Mouse (Mus musculus): ENCODE results near the gene Armh1. TPM values are rescaled to one million over a fixed set of nuclear protein-coding genes. Genes with fewer than 3 reads are reported as not detected.
A peak's percentile ranks its signal among the peaks of the same experiment; 100 is the strongest.
"Not testable (repeated sequence)": the region's sequence is repeated elsewhere in the genome, so short reads cannot be mapped to it uniquely, and the experiment has no call there.

The Armh1 gene
- polyA plus RNA-seq, 1 experiment from 2014 or later: 0.33 TPM

DNA sequence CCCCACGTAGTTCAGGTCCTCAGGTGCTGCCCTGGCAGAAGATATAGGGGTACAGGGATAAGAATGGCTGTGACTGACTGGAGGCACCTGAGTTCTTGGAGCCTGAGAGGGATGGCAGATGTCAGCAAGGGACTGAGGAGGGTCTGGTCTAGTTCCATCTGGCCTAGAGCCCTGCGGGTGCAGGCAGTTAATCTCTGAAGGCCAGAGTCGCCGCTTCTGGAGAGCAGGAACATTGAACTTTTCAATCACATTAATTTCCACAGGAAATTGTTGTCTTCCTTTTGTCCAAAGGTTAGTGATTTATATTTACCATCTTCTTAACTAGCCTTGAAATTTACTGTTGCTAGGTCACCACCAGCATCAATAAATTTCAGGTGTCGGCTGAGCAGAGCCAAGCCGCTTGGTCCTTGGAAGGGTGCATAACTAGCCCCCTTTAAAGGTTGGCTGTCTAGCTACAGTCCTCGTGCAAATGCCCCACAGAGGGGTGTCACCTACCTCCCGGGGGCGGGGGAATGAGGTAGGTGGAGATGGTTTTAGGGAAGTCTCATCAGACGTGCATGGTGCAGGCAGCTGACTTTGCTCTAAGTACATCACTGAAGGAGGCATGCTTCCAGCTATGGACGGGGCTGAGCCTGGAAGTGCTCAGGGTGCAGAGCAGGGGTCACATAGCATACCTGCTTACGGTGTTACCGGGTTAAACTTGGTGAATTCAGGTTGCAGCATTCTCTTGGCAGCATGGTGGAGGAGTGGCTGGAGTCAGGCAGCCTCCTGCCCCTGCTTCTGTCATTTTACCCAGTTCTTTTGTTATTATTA lies 10.4 kb upstream of the Armh1 start:
- H3K36me3 ChIP-seq (replicated peaks): no peaks in the 10 kb centered on the region
- peaks cover 8% of the 10 kb centered on the region; the same call in 1 of the 2 replicates for H3K4me1 ChIP-seq

DNA sequence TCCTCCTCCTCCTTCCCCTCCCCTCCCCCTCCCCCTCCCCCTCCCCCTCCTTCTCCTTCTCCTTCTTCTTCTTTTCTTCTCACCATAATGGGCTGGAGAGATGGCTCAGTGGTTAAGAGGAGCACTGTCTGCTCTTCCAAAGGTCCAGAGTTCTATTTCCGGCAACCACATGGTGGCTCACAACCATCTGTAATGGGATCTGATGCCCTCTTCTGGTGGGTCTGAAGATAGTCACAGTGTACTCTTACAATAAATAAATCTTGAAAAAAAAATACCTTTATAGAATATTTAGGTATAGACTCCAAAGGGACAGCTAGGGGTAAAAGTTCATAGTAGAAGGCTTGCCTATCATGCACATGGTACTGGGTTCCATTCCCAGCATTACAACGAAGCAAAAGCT lies 9.3 kb upstream of the Armh1 start:
- ATAC-seq (ENCODE audit: low FRiP score): no peak
- no peaks in the 10 kb centered on the region for H3K9me3 ChIP-seq
- no peaks in the 10 kb centered on the region for H3K36me3 ChIP-seq (replicated peaks)
- H3K4me2 ChIP-seq: no peak overlapping the region
- no peak overlapping the region for H3K4me3 ChIP-seq (replicated peaks)
- H3K27me3 ChIP-seq: no peaks in the 10 kb centered on the region
- no peak overlapping the region for H3K27ac ChIP-seq
- H3K9ac ChIP-seq: no peak overlapping the region
- 86% methylated on average over 2 of the region's 2 CpGs for WGBS
- H3K4me1 ChIP-seq: peaks cover 8% of the 10 kb centered on the region; the same call in 1 of the 2 replicates

More for the DNA sequence above, 10.4 kb upstream of the Armh1 start:
- no peaks in the 10 kb centered on the region for H3K9me3 ChIP-seq
- ATAC-seq (ENCODE audit: low FRiP score): no peak
- no peak overlapping the region for H3K4me2 ChIP-seq
- H3K27me3 ChIP-seq: no peaks in the 10 kb centered on the region
- no peak overlapping the region for H3K9ac ChIP-seq
- H3K4me3 ChIP-seq (replicated peaks): no peak overlapping the region
- 79% methylated on average over 13 of the region's 13 CpGs for WGBS
- no peak overlapping the region for H3K27ac ChIP-seq

- not testable (repeated sequence) for H3K4me3 ChIP-seq (replicated peaks); H3K9ac ChIP-seq; ATAC-seq (ENCODE audit: low FRiP score); H3K27me3 ChIP-seq; H3K4me2 ChIP-seq; H3K27ac ChIP-seq; H3K36me3 ChIP-seq (replicated peaks); H3K4me1 ChIP-seq; H3K9me3 ChIP-seq
- 77% methylated on average over 6 of the region's 6 CpGs for WGBS
Observed at GRCm38 (mm10) chr4:117259909-117260308, 8.0 kb upstream of the Armh1 start.

GRCm38 (mm10) chr4:117254672-117255071 lies 2.7 kb upstream of the Armh1 start:
- Histone ChIP-seq H3K27me3 (0 out of 2 replicates have a peak, but pooled peaks cover 6% of the 10 kb centered on the region), H3K9ac (no peak overlapping the region), H3K4me1 (peaks cover 29% of the 10 kb centered on the region), H3K4me3 (replicated peaks) (no peak overlapping the region), H3K27ac (no peak overlapping the region), H3K9me3 (no peaks in the 10 kb centered on the region), H3K36me3 (replicated peaks) (no peaks in the 10 kb centered on the region), H3K4me2 (no peak overlapping the region)
- WGBS: 53% methylated on average over 6 of the region's 6 CpGs
- no peak for ATAC-seq (ENCODE audit: low FRiP score)

GRCm38 (mm10) chr4:117254017-117254627 lies 2.2 kb upstream of the Armh1 start:
- no peaks in the 10 kb centered on the region for H3K9me3 ChIP-seq
- H3K36me3 ChIP-seq (replicated peaks): no peaks in the 10 kb centered on the region
- WGBS: 67% methylated on average over 5 of the region's 5 CpGs
- ATAC-seq (ENCODE audit: low FRiP score): no peak
- H3K27ac ChIP-seq: no peak overlapping the region
- H3K4me1 ChIP-seq: peaks cover 29% of the 10 kb centered on the region
- H3K4me3 ChIP-seq (replicated peaks): no peak overlapping the region
- no peak overlapping the region for H3K9ac ChIP-seq
- H3K27me3 ChIP-seq: 0 out of 2 replicates have a peak, but pooled peaks cover 6% of the 10 kb centered on the region
- no peak overlapping the region for H3K4me2 ChIP-seq

GRCm38 (mm10) chr4:117253218-117254016 lies 1.5 kb upstream of the Armh1 start:
- no peaks in the 10 kb centered on the region for H3K36me3 ChIP-seq (replicated peaks)
- ATAC-seq (ENCODE audit: low FRiP score): no peak
- H3K9ac ChIP-seq: no peak overlapping the region
- H3K4me3 ChIP-seq (replicated peaks): no peak overlapping the region
- WGBS: 66% methylated on average over 12 of the region's 12 CpGs
- 0 out of 2 replicates have a peak, but pooled peaks cover 6% of the 10 kb centered on the region for H3K27me3 ChIP-seq
- H3K4me1 ChIP-seq: peaks cover 29% of the 10 kb centered on the region
- no peaks in the 10 kb centered on the region for H3K9me3 ChIP-seq
- no peak overlapping the region for H3K4me2 ChIP-seq
- H3K27ac ChIP-seq: no peak overlapping the region

- Histone ChIP-seq H3K9ac (0 out of 2 replicates have a peak overlapping the region, but pooled peaks have one; percentile 56), H3K27ac (peak overlapping the region; percentile 78; the same call in 1 of the 2 replicates), H3K9me3 (no peaks in the 10 kb centered on the region), H3K4me1 (peaks cover 29% of the 10 kb centered on the region), H3K27me3 (0 out of 2 replicates have a peak, but pooled peaks cover 6% of the 10 kb centered on the region), H3K4me2 (peak overlapping the region; percentile 61), H3K4me3 (replicated peaks) (peak overlapping the region; percentile 68), H3K36me3 (replicated peaks) (no peaks in the 10 kb centered on the region)
- no peak for ATAC-seq (ENCODE audit: low FRiP score)
- 87% methylated on average over 5 of the region's 5 CpGs for WGBS
Observed at GRCm38 (mm10) chr4:117252755-117253154, 830 bp upstream of the Armh1 start.

DNA sequence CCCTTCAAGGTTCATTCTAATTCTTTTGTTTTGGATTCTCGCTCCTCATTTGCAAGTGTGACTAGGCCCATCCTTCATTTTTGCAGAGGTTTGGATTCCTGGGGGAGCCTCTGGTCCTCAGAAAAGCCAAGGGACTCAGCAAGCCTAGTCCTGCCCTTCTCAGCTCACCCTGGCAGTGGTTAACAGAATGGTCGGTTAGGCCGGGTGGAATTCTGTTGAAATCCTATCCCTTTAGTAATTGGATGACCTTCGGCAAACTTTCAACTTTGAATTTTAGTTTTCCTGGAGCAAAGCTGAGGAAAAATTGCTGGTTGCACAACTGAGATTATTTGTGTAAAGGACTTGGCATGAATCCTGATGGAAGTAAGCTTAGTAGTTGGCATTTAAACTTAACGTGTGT lies 426 bp upstream of the Armh1 start:
- Histone ChIP-seq H3K4me3 (replicated peaks) (peak overlapping the region; percentile 68), H3K27ac (peak overlapping the region; percentile 78), H3K9ac (peak overlapping the region; percentile 56), H3K36me3 (replicated peaks) (no peaks in the 10 kb centered on the region), H3K9me3 (no peaks in the 10 kb centered on the region), H3K4me1 (peaks cover 29% of the 10 kb centered on the region), H3K27me3 (0 out of 2 replicates have a peak, but pooled peaks cover 6% of the 10 kb centered on the region), H3K4me2 (peak overlapping the region; percentile 61)
- 24% methylated on average over 5 of the region's 5 CpGs for WGBS
- no peak; the same call in 1 of the 2 replicates for ATAC-seq (ENCODE audit: low FRiP score)

DNA sequence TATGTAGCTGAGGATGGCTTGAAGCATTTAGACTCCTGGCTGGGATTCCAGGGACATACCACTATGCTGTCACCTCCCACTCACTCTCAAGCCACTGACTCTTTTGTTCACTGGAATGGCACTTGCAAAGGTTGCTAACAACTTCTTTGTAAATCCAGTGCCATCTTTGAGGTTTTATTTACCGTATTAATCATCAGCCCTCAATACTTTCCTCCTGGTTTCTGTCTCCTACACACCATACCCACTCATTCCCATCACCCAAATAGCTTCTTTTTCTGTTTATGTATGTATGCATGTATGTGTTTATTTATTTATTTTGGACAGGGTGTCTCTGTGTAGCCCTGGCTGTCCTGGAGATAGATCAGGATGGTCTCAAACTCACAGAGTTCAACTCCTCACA lies 943 bp downstream of the Armh1 start:
- 67% methylated on average over 1 of the region's 1 CpGs for WGBS
- Histone ChIP-seq H3K9ac (no peak overlapping the region), H3K4me1 (peaks cover 29% of the 10 kb centered on the region), H3K4me2 (peak overlapping the region; percentile 61), H3K27ac (no peak overlapping the region), H3K36me3 (replicated peaks) (no peaks in the 10 kb centered on the region), H3K4me3 (replicated peaks) (no peak overlapping the region), H3K27me3 (0 out of 2 replicates have a peak, but pooled peaks cover 6% of the 10 kb centered on the region), H3K9me3 (no peaks in the 10 kb centered on the region)
- no peak for ATAC-seq (ENCODE audit: low FRiP score)

DNA sequence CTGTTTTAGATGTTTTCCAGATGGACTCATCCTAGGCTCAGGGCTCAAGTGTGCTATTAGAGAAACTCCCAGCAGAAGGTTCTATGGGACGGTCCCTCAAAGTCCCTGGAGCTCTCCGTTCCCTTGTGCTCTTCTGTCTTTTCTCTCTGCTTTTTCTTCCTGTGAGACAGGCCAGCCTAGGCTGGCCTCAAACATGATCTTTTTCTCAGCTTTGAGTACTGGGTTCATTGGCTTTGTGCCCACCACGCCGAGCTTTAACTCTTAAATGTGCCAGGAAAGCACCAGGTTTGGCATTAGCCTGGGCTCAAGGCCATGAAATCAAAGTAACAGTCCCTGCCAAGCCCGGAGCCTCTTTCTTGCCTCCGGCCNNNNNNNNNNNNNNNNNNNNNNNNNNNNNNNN lies 11.1 kb downstream of the Armh1 start:
- Histone ChIP-seq H3K4me1 (no peaks in the 10 kb centered on the region), H3K36me3 (replicated peaks) (no peaks in the 10 kb centered on the region), H3K27me3 (no peaks in the 10 kb centered on the region), H3K9me3 (no peaks in the 10 kb centered on the region), H3K27ac (no peak overlapping the region), H3K9ac (no peak overlapping the region), H3K4me2 (no peak overlapping the region), H3K4me3 (replicated peaks) (no peak overlapping the region)
- 76% methylated on average over 6 of the region's 6 CpGs for WGBS
- ATAC-seq (ENCODE audit: low FRiP score): no peak

DNA sequence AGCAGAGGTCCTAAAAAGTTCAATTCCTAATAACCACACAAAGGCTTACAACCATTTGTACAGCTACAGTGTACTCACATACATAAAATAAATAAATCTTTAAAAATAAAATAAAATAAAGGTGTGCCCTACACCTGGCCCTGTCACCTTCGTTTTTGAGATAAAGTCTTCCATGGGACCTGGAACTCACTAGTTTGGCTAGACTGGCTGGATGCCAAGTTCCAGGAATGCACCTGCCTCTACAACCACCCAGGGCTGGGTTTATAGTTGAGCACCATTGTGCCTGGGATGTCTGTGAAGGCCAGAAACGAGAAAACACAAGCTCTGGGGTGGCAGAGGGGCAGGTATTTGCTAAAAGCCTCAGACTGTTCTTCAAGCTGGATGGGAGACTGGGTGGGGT lies 12.8 kb downstream of the Armh1 start:
- Histone ChIP-seq H3K27me3 (no peaks in the 10 kb centered on the region), H3K9ac (no peak overlapping the region), H3K4me1 (no peaks in the 10 kb centered on the region), H3K4me3 (replicated peaks) (no peak overlapping the region), H3K4me2 (no peak overlapping the region), H3K36me3 (replicated peaks) (no peaks in the 10 kb centered on the region), H3K27ac (no peak overlapping the region), H3K9me3 (no peaks in the 10 kb centered on the region)
- 52% methylated on average over 2 of the region's 2 CpGs for WGBS
- no peak for ATAC-seq (ENCODE audit: low FRiP score)

DNA sequence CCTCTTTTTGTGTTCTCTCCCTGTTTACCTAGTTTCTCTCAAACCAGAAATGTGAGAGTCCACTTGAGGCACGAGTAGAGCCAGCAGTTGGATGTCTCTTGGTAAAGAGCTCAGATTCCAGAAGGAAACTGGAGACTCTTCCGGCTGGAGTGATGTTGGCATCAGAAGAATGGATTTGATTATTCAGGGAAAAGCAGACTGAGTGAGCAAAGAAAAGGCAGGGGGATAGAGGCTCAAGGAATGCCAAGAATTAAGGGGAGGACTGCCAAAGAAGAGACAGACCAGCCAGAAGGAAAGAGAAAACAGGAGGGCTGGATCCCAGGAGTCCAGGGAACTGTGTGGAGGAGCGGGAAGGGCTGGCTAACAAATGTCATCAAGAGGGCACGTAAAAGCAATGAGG lies 16.1 kb downstream of the Armh1 start:
- no peaks in the 10 kb centered on the region for H3K9me3 ChIP-seq
- H3K4me2 ChIP-seq: no peak overlapping the region
- no peaks in the 10 kb centered on the region for H3K27me3 ChIP-seq
- H3K4me3 ChIP-seq (replicated peaks): no peak overlapping the region
- H3K27ac ChIP-seq: no peak overlapping the region
- H3K36me3 ChIP-seq (replicated peaks): no peaks in the 10 kb centered on the region
- no peak overlapping the region for H3K9ac ChIP-seq
- ATAC-seq (ENCODE audit: low FRiP score): no peak
- no peaks in the 10 kb centered on the region for H3K4me1 ChIP-seq
- WGBS: 65% methylated on average over 4 of the region's 4 CpGs

All from forebrain, embryonic 12.5 days (tissue).